Mouse (Mus musculus) small intestine, adult 2 months (tissue): ENCODE measurements around the gene Pla2g1b. TPM values are rescaled to one million over a fixed set of nuclear protein-coding genes. Genes with fewer than 3 reads are reported as not detected.

Source experiments
- H3K27ac ChIP-seq: fragments of 200-500 bp; 2 replicates; pipeline ENCODE4 v1.5.1; 2012; ENCODE audit warnings: low read depth, low read length, control low read depth, inconsistent platforms; ENCODE audit not compliant: insufficient read depth
- H3K27me3 ChIP-seq: fragments of 200-500 bp; 2 replicates; pipeline ENCODE4 v1.6.1; 2012; ENCODE audit warnings: mild to moderate bottlenecking, moderate library complexity, low read length, inconsistent platforms; ENCODE audit not compliant: control insufficient read depth, insufficient read depth
- H3K36me3 ChIP-seq: fragments of 200-500 bp; 2 replicates; pipeline ENCODE4 v1.6.1; 2012; ENCODE audit warnings: mild to moderate bottlenecking, low read length, control low read depth, inconsistent platforms; ENCODE audit not compliant: control insufficient read depth, insufficient read depth
- H3K4me1 ChIP-seq: fragments of 200-500 bp; 2 replicates; pipeline ENCODE4 v1.6.1; 2012; ENCODE audit warnings: low read length, inconsistent platforms, mixed read lengths; ENCODE audit not compliant: control insufficient read depth, insufficient read depth, insufficient read length
- H3K4me3 ChIP-seq: fragments of 200-500 bp; 2 replicates; pipeline ENCODE4 v1.5.1; 2012; ENCODE audit warnings: low read depth, mild to moderate bottlenecking, control low read depth, inconsistent platforms, low read length, moderate library complexity
- CTCF ChIP-seq: fragments of 200-500 bp; IDR thresholded peaks from 2 replicates; pipeline ENCODE4 v1.5.1; 2012; ENCODE audit warnings: low read depth, mild to moderate bottlenecking, control low read depth, inconsistent platforms, low read length, moderate library complexity, mixed read lengths; ENCODE audit not compliant: insufficient replicate concordance, insufficient read length; ENCODE audit errors: extremely low read depth
- POLR2A ChIP-seq: fragments of 200-500 bp; IDR thresholded peaks from 2 replicates; pipeline ENCODE4 v1.6.1; 2012; ENCODE audit warnings: low read depth, mild to moderate bottlenecking, control low read depth, inconsistent platforms, low read length, moderate library complexity
- WGBS: fragments of 180-500 bp; shearing (Covaris S2); methylation state at CpG from one replicate; pipeline ENCODE4 v1.1.7; 2018; 5-methylcytosine and 5-hydroxymethylcytosine counted together
- polyA plus RNA-seq: library from polyadenylated mRNA; depleted of rRNA; stranded (reverse); fragments of >200 nt; gene quantifications from 2 replicates; pipeline ENCODE4 v1.2.3, GENCODE M21; 2012

The Pla2g1b gene
- polyA plus RNA-seq, 1 experiment: 5.2 TPM

DNA sequence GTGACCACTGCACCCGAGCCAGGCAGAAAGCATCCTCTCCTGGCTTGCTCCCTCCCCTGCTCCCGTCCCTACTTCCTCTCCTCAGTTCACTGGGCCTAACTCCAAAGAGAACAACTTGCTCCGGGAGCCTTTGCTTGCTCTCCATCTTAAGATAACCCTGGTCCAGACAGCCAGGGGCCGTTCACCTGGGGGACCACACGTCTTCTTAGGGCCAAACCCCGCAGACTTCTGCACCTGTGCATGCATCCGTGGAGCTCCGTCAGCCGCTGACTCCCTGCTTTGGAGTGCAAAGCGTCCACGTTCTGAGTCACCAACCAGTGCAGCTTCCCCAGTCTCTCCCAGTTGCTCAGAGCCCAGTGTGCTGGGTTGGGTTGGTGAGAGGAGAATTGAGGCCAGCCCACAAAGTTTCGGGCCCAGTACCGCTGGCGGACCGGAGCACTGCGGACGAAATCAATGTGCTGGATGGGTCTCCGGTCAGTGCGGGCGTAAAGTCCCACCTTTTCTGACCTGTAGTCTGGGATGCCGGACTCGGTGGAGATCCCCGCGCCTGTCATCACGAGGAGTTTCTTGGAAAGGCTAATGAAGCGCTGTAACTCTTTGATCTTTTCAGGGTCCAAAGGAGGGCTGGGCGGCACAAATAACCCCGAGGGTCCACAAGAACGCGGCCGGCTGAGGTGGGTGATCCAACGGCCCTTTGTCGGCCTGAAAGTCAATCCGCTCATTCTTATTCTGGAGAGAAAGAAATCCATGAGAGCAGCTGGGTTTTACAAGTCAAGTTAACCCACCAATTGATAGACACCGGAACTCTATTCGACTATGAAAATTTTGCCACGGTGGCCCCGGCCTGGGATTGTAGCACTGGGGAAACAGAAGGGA is 16.6 kb downstream of the Pla2g1b start:
- TF ChIP-seq CTCF: no peak
- no peak for TF ChIP-seq POLR2A
- no peak overlapping the region for H3K27ac ChIP-seq
- 84% methylated on average over 38 of the region's 38 CpGs for WGBS

DNA sequence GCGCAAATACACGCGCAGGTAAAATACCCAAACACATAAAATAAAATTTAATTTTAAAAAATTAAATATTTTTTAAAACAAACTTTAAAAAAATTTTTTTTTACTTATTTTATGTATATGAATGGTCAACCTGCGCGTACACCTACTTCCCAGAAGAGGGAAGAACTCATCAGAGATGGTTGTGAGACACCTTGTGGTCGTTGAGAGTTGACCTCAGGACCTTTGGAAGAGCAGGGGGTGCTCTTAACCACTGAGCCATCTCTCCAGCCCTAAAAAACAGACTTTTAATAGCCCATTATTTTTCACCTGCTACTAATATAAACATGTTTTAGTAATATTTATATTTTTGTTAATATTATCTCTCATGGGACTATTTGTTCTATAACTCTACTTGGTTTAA is 17.3 kb downstream of the Pla2g1b start:
- Histone ChIP-seq H3K27me3 (no peaks in the 10 kb centered on the region), H3K4me3 (no peak overlapping the region), H3K36me3 (peaks cover 7% of the 10 kb centered on the region), H3K27ac (no peak overlapping the region), H3K4me1 (no peaks in the 10 kb centered on the region; the same call in 1 of the 2 replicates)
- 73% methylated on average over 6 of the region's 6 CpGs for WGBS
- no peak for TF ChIP-seq POLR2A
- no peak for TF ChIP-seq CTCF

More for the DNA sequence above, 16.6 kb downstream of the Pla2g1b start:
- Histone ChIP-seq H3K4me3 (no peak overlapping the region), H3K27me3 (no peaks in the 10 kb centered on the region), H3K4me1 (no peaks in the 10 kb centered on the region; the same call in 1 of the 2 replicates), H3K36me3 (peaks cover 7% of the 10 kb centered on the region)

DNA sequence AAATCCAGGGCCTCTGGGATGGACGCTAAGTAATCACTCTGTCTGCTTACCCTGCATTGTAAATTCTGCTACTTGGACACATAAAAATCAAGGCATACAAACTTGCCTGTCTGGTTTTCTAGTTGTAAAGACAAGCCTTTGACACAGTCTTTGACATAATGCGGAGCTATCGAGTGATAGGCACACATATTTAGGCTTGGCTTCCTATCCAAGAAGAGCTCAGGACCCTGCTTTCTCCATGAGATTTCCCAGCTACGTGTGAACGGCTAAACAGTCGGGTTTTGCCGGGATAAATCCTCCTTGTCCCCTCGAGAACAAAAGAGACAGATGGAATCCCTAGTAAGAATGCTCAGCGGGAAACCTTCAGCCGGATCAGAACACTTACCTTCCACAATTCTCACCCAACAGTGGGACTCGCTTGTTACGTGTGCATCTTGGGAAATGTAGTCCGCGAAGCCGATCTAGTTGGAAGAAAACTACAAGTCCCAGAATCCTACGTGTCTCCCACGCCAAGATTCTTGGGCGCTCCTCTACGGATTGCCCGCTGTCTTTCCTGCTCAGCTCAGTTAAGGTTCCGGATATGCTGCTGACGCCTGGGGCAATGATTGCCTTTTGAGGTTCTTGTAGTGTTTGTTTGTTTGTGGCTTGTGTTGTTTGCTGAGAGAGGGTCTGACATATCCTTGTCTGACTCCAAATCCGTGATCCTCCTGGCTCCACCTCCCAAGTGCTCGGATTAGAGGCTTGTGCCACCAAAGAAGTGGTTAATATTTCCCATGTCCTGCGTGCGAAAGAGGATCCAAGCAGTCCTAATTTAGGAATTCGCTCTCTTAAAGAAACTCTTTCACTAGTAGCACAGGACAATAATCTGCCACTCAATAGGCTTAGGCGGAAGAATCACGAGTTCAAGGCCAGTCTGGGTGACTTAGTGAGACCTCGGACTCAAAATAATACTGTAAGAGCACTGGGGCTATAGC is 18.2 kb downstream of the Pla2g1b start, which contains the start of gene Sirt4:
Sirt4 (minus strand) TSS at position 779 of the 974 bp plus-strand sequence.
- peak within 1 kb of the TSS; percentile 59 for H3K4me3 ChIP-seq
- peak; percentile 67; the same call in 1 of the 2 replicates for TF ChIP-seq POLR2A
- no peak for TF ChIP-seq CTCF
- 3% methylated on average over 30 of the region's 30 CpGs for whole genome bisulfite sequencing
- peaks cover 7% of the 10 kb centered on the region for H3K36me3 ChIP-seq
- peak within 1 kb of the TSS; percentile 61 for H3K27ac ChIP-seq
- H3K4me1 ChIP-seq: no peaks in the 10 kb centered on the region; the same call in 1 of the 2 replicates
- H3K27me3 ChIP-seq: no peaks in the 10 kb centered on the region

DNA sequence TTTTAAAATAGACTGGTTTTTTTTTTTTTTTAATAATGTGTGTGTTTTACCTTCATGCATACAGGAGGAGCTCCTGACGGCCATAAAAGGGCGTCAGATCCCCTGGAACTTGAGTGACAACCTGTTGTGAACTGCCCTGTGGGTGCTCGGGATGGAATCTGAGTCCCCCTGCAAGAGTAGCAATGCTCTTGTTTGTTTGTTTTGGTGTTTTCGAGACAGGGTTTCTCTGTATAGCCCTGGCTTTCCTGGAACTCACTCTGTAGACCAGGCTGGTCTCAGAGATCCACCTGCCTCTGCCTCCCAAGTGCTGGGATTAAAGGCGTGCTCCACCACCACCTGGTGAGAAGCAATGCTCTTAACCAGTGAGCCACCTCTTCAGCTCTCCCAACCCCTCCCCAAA is 18.9 kb downstream of the Pla2g1b start:
- H3K27me3 ChIP-seq: no peaks in the 10 kb centered on the region
- 64% methylated on average over 5 of the region's 5 CpGs for WGBS
- H3K36me3 ChIP-seq: peaks cover 1% of the 10 kb centered on the region; the same call in 1 of the 2 replicates
- no peak overlapping the region for H3K27ac ChIP-seq
- TF ChIP-seq CTCF (no peak), POLR2A (no peak)
- H3K4me1 ChIP-seq: no peaks in the 10 kb centered on the region; the same call in 1 of the 2 replicates
- H3K4me3 ChIP-seq: no peak overlapping the region

DNA sequence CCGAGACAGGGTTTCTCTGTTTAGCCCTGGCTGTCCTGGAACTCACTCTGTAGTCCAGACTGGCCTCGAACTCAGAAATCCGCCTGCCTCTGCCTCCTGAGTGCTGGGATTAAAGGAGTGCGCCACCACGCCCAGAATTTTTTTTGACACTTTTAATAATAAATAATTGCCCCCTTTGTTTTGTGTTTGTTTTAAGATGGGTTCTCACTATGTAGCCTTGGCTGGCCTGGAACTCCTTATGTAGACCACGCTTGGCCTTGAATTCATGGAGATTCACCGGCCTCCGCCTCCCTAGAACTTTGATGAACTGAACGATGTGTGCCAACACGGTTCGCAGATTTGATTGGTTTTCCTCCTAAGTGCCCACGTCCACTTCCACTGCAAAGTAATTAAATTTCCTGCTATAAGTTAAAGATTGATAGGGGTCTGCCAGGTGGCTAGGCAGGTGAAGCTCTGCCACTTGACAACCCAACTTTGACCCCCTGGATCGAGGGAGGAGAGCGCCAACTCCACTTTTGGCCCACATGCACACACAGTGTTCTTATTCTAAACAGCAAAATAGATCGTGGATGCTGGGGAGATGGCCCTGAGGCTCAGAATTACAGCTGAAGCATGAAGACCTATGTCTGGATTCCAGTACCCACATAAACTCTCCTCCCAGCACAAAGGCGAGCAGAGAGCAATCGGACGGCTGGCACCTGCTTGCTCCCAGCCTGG is 19.6 kb downstream of the Pla2g1b start:
- TF ChIP-seq POLR2A: no peak
- no peaks in the 10 kb centered on the region for H3K36me3 ChIP-seq
- H3K27ac ChIP-seq: no peak overlapping the region
- no peaks in the 10 kb centered on the region for H3K27me3 ChIP-seq
- 40% methylated on average over 18 of the region's 18 CpGs for WGBS
- H3K4me3 ChIP-seq: no peak overlapping the region
- no peaks in the 10 kb centered on the region for H3K4me1 ChIP-seq

DNA sequence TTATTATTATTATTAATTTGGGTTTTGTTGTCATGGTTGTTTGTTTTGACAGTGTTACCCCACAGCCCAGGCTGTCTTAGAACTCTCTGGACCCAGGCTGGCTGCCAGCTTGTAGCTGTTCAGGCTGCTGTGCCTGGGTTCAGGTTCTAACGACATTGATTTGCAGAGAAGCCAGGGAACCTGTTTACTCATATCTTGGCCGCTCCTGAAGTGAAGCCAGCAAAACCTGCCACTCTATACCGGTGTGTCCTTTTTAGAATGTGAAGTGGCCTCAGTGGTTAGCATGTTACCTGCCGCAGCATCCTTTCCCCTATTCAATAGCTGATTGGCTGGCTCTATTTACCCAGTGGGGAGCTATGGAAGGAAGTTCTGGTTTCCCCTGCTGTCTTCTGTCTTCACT is 20.7 kb downstream of the Pla2g1b start:
- peaks cover 2% of the 10 kb centered on the region; the same call in 1 of the 2 replicates for H3K4me1 ChIP-seq
- H3K27me3 ChIP-seq: no peaks in the 10 kb centered on the region
- no peak overlapping the region for H3K27ac ChIP-seq
- WGBS: 37% methylated on average over 4 of the region's 4 CpGs
- H3K4me3 ChIP-seq: no peak overlapping the region
- TF ChIP-seq POLR2A (no peak), CTCF (no peak)
- no peaks in the 10 kb centered on the region for H3K36me3 ChIP-seq

DNA sequence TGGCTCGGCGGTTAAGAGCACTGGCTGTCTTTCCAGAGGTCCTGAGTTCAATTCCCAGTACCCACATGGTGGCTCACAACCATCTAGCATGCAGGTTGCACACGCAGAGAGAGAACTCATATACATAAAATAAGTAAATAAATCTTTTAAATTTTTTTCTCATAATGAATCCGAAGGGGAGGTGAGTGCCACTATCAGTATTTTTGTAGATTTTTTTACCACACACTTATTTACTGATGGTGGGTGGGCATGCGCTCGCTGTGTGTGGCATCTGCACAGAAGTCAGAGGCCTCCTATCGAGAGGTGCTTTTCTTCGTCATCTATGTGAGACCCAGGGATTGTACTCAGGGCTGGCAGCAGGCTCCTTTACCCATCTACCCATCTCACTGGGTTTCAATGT is 21.3 kb downstream of the Pla2g1b start:
- Histone ChIP-seq H3K36me3 (no peaks in the 10 kb centered on the region), H3K4me1 (peaks cover 7% of the 10 kb centered on the region; the same call in 1 of the 2 replicates), H3K27ac (no peak overlapping the region), H3K4me3 (no peak overlapping the region), H3K27me3 (no peaks in the 10 kb centered on the region)
- TF ChIP-seq POLR2A: no peak
- TF ChIP-seq CTCF: no peak
- 85% methylated on average over 8 of the region's 8 CpGs for WGBS
